Mouse (Mus musculus) layer of hippocampus, postnatal 10 days (tissue): ENCODE data around the gene Olfr513. TPM values are rescaled to one million over a fixed set of nuclear protein-coding genes. Genes with fewer than 3 reads are reported as not detected.

Experiments used
- DNase-seq, 2 experiments: peaks; one replicate each; pipeline ENCODE4 v3.0.0; 2021; ENCODE audit warnings: low spot score in 2 of 2
- long read RNA-seq: library from polyadenylated mRNA; stranded (forward); transcript quantifications from one replicate; pipeline ENCODE4 v2.0.0, GENCODE M21; 2023
- total RNA-seq, 2 experiments: library from RNA; stranded (reverse); gene quantifications; 2 replicates each; pipeline ENCODE4 v1.2.3; 2021

Olfr513 gene
- total RNA-seq = not detected
- long read RNA-seq = 0 reads

DNA sequence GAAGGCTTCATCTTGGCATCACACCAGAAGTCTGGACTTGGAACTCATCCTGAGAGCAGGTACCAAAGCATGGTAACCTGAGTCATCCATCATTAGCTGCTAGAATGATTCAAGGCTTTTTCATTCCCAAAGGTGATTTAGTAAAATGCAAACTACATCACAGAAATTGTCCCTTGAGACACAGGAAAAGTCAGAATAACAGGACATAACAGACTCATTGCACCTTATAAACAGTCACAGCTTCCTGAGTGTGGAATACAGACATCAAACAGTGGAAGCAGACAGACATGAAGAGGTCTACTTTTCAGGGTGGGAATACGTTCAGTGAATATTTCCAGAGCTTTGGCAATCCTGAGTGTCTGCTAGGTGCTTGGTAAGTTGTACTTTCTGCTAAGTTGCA lies at the start of gene Olfr513:
Olfr513 (plus strand) TSS at position 301 of the 400 bp plus-strand sequence.
- DNase-seq = no peak

DNA sequence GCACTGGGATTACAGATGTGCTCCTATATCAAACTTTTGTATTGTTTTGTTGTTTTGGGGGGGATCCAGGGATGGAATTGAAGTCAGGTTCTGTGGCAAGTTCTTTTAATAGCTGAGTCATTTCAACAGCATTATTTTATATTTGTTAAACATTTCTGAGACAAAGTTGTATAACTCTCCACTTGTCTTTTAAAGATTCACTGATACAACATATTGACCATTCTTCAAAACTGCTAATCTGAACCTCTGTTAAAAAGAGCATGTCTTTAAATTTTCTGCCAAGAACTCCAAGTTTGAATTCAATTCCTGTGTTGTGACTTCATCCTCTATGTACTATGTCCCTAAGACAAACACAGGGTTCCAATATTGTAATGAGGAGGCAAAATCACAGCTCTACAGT lies 37.8 kb upstream of the Olfr513 start, which contains the start of gene Olfr512:
Olfr512 (plus strand) TSS at position 301 of the 400 bp plus-strand sequence.
- DNase-seq = no peak

DNA sequence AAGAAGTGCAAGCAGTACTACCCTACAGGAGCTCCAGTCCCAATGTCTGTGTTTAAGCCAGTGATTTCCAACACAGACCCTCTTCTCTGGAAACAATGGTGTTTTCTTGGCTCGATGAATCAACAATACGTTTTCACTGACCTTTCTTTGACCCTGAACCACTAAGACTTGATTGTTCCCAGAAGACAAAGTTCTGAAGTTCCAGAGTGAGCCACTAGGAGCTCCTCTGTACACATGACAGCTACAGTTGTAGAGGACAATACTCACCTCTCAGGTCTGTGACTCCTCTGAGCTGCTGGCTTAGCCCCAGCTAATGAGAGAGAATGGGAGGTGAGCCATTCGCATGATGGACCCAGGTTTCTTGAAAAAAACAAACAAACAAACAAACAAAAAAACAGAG lies 9.6 kb downstream of the Olfr513 start:
- no peak for DNase-seq

DNA sequence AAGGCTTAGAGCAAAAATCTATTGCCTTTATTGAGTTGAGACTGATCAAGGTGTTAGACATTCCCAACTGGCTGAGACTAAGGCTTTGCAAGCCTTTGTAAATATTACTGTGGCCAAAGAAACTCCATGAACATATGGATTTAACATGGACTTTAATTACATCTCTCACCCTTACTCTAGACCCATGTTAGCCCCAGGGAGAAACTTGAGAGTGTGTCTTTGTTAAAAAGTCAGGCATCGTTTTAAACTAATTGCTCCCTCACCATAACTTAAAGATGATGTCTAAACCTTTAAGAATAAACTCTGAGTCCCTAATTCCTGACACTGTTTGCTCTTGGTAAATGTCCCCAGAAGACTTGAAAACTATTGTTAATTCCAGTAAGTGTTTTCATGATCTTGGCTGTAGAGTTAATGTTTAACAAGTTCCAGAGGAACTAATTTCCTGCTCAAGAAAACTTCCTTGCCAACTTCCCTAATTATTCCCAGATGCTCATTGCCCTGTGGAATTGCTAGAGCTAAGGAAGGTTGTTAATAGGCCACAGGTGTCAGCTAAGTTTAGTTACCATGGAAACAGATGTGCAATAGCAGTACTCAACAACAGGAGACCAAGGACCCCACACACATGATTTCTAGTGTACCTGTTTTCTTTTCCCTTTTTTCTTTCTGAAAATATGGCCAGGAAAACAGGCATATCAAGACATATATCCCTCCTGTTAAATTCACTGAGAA lies 46.6 kb downstream of the Olfr513 start:
- DNase-seq = no peak

Other genes with a start within 250 kb of the Olfr513 start
- not detected for gene Olfr502, start 225.9 kb upstream of the Olfr513 start, total RNA-seq
- gene Olfr503, start 206.4 kb upstream of the Olfr513 start, total RNA-seq = not detected
- gene Olfr504, start 185.2 kb upstream of the Olfr513 start, total RNA-seq = not detected
- not detected for gene Olfr506, start 140.2 kb upstream of the Olfr513 start, total RNA-seq
- not detected for gene Olfr507, start 129.2 kb upstream of the Olfr513 start, total RNA-seq
- not detected for gene Olfr508, start 121.0 kb upstream of the Olfr513 start, total RNA-seq
- not detected for gene Olfr509, start 99.1 kb upstream of the Olfr513 start, total RNA-seq
- not detected for gene Olfr510, start 84.6 kb upstream of the Olfr513 start, total RNA-seq
- gene Olfr512, start 37.7 kb upstream of the Olfr513 start, total RNA-seq = not detected
- gene Olfr514, start 75.0 kb downstream of the Olfr513 start, total RNA-seq = not detected
- gene Olfr516, start 99.6 kb downstream of the Olfr513 start, total RNA-seq = not detected
- not detected for gene Olfr517, start 121.4 kb downstream of the Olfr513 start, total RNA-seq
- gene Olfr518, start 134.0 kb downstream of the Olfr513 start, total RNA-seq = not detected
- not detected for gene Olfr519, start 143.4 kb downstream of the Olfr513 start, total RNA-seq
- under 1 TPM; 0.29 to 0.43 TPM for gene Nlrp10, start 179.2 kb downstream of the Olfr513 start, total RNA-seq
- gene Eif3f, start 183.4 kb downstream of the Olfr513 start, total RNA-seq = 100 to 1,000 TPM; 121 to 130 TPM
- 100 to 1,000 TPM; 162 to 173 TPM for gene Tub, start 199.4 kb downstream of the Olfr513 start, total RNA-seq